Mouse (Mus musculus) E14TG2a.4 (cell line): ENCODE measurements around the gene Taf9.

Experiments used
- H3K27me3 ChIP-seq: 2 replicates; pipeline ENCODE4 v1.6.1; 2014; ENCODE audit warnings: low read length, control low read depth; ENCODE audit not compliant: insufficient read depth
- H3K36me3 ChIP-seq: 2 replicates; pipeline ENCODE4 v1.6.1; 2014; ENCODE audit warnings: low read length, control low read depth; ENCODE audit not compliant: insufficient read depth
- H3K4me1 ChIP-seq: replicated peaks from 2 replicates; pipeline ENCODE4 v1.6.1; 2014; ENCODE audit warnings: low read depth, low read length, control low read depth
- H3K4me3 ChIP-seq: replicated peaks from 2 replicates; pipeline ENCODE4 v1.5.1; 2014; ENCODE audit warnings: mild to moderate bottlenecking, low read length
- H3K9me3 ChIP-seq: 2 replicates; pipeline ENCODE4 v1.6.1; 2014; ENCODE audit warnings: low read length, control low read depth
- CTCF ChIP-seq: conservative IDR thresholded peaks from 2 replicates; pipeline ENCODE4 v1.5.1; 2014; ENCODE audit warnings: low read length
- NANOG ChIP-seq: IDR thresholded peaks from 2 replicates; pipeline ENCODE4 v1.6.1; 2014; ENCODE audit warnings: borderline replicate concordance, low read length, mixed read lengths
- POU5F1 ChIP-seq: IDR thresholded peaks from 2 replicates; pipeline ENCODE4 v1.6.1; 2014; ENCODE audit warnings: low read length, borderline replicate concordance

The Taf9 gene

DNA sequence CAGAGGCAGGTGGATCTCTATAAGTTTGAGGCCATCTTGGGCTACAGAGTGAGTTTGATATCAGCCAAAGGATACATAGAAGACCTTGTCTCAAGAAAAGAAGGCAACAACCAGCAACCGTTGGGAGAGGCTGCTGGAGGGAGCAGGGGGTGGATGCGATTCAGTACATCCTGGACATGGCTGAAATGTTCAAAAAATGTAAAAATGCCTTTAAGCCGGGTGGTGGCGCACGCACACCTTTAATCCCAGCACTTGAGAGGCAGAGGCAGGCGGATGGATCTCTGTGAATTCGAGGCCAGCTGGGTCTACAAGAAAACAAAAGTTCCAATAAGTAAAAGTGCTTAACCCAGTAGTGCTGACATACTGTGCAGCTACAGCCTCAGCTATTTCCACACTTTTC, 36.1 kb downstream of the Taf9 start:
- no peaks in the 10 kb centered on the region; the same call in 1 of the 2 replicates for H3K36me3 ChIP-seq
- TF ChIP-seq POU5F1 (no peak), CTCF (no peak; the same call in 1 of the 2 replicates), NANOG (no peak)

DNA sequence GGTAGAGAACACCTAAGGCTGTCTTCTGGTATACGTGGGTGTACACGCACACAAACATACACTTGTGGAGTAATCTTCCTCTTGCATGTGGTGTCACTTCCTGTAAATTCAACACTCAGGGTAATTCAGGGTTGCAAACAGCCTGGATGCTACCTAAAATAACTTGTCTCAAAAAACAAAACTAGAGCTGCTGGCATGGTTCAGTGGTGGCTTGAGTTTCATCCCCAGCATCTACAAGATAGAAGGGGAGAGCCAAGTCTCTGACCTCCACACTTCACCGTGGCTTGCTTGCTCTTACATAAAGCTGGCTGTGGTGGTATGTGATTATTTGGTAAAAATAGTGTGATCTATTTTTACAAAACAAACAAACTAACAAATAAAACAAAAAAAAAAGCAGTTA, 46.2 kb downstream of the Taf9 start:
- TF ChIP-seq CTCF (no peak), POU5F1 (no peak), NANOG (no peak)
- peaks cover 70% of the 10 kb centered on the region for H3K36me3 ChIP-seq
- H3K4me3 ChIP-seq: no peak overlapping the region
- H3K9me3 ChIP-seq: no peaks in the 10 kb centered on the region
- no peaks in the 10 kb centered on the region for H3K27me3 ChIP-seq
- H3K4me1 ChIP-seq: peaks cover 21% of the 10 kb centered on the region

More for the DNA sequence above, 36.1 kb downstream of the Taf9 start:
- H3K4me1 ChIP-seq: no peaks in the 10 kb centered on the region
- H3K9me3 ChIP-seq: no peaks in the 10 kb centered on the region
- no peak overlapping the region for H3K4me3 ChIP-seq
- no peaks in the 10 kb centered on the region for H3K27me3 ChIP-seq

- peaks cover 21% of the 10 kb centered on the region for H3K4me1 ChIP-seq
- TF ChIP-seq NANOG (no peak), CTCF (no peak), POU5F1 (no peak)
- no peaks in the 10 kb centered on the region for H3K9me3 ChIP-seq
- no peak overlapping the region for H3K4me3 ChIP-seq
- peaks cover 83% of the 10 kb centered on the region for H3K36me3 ChIP-seq
- H3K27me3 ChIP-seq: no peaks in the 10 kb centered on the region
Observed at GRCm38 (mm10) chr13:100698866-100699265, 47.5 kb downstream of the Taf9 start.

- Histone ChIP-seq H3K4me1 (no peaks in the 10 kb centered on the region), H3K4me3 (no peak overlapping the region), H3K9me3 (no peaks in the 10 kb centered on the region), H3K27me3 (no peaks in the 10 kb centered on the region), H3K36me3 (peaks cover 97% of the 10 kb centered on the region)
- TF ChIP-seq CTCF (peak; percentile 20; the same call in 1 of the 2 replicates), NANOG (no peak)
Observed at GRCm38 (mm10) chr13:100703468-100703867, 52.1 kb downstream of the Taf9 start.
